Mouse (Mus musculus) thymus, adult 18-20 months (tissue): ENCODE measurements around the gene Ccdc50.

Experiments
- DNase-seq, 2 experiments: peaks; one replicate each; pipeline ENCODE4 v3.0.0; 2022; ENCODE audit warnings: mixed read lengths in 2 of 2

Ccdc50 gene

GRCm38 (mm10) chr16:27388761-27389451, at the start of gene Ccdc50:
Ccdc50 (plus strand) TSS chr16:27388869.
- DNase-seq: peak; percentile 26 to 37

- DNase-seq: no peak
Observed at GRCm38 (mm10) chr16:27347521-27347920, 41.1 kb upstream of the Ccdc50 start.

- DNase-seq: no peak
Observed at GRCm38 (mm10) chr16:27348359-27348758, 40.3 kb upstream of the Ccdc50 start.

- no peak for DNase-seq
Observed at GRCm38 (mm10) chr16:27349235-27349634, 39.4 kb upstream of the Ccdc50 start.

- no peak for DNase-seq
Observed at GRCm38 (mm10) chr16:27349878-27350532, 38.7 kb upstream of the Ccdc50 start.

GRCm38 (mm10) chr16:27354464-27354863, 34.2 kb upstream of the Ccdc50 start:
- no peak for DNase-seq

- DNase-seq: no peak
Observed at GRCm38 (mm10) chr16:27360059-27360458, 28.6 kb upstream of the Ccdc50 start.

- no peak for DNase-seq
Observed at GRCm38 (mm10) chr16:27370191-27370590, 18.5 kb upstream of the Ccdc50 start, which contains the start of gene Uts2b. Uts2b (minus strand) TSS chr16:27370239.

- no peak for DNase-seq
Observed at GRCm38 (mm10) chr16:27370700-27371099, 18.0 kb upstream of the Ccdc50 start.

GRCm38 (mm10) chr16:27374139-27374538, 14.5 kb upstream of the Ccdc50 start:
- DNase-seq: no peak

- no peak for DNase-seq
Observed at GRCm38 (mm10) chr16:27375318-27375717, 13.4 kb upstream of the Ccdc50 start.

GRCm38 (mm10) chr16:27376556-27376955, 12.1 kb upstream of the Ccdc50 start:
- no peak for DNase-seq

GRCm38 (mm10) chr16:27382217-27382616, 6.5 kb upstream of the Ccdc50 start:
- no peak for DNase-seq

GRCm38 (mm10) chr16:27384893-27385603, 3.6 kb upstream of the Ccdc50 start:
- DNase-seq: no peak

- no peak for DNase-seq
Observed at GRCm38 (mm10) chr16:27385649-27386048, 3.0 kb upstream of the Ccdc50 start.

- no peak for DNase-seq
Observed at GRCm38 (mm10) chr16:27386850-27387407, 1.7 kb upstream of the Ccdc50 start.

- no peak for DNase-seq
Observed at GRCm38 (mm10) chr16:27387634-27388611, 746 bp upstream of the Ccdc50 start.

GRCm38 (mm10) chr16:27389534-27390282, 1.0 kb downstream of the Ccdc50 start:
- no peak for DNase-seq

- DNase-seq: no peak
Observed at GRCm38 (mm10) chr16:27390306-27390705, 1.6 kb downstream of the Ccdc50 start.

- DNase-seq: no peak
Observed at GRCm38 (mm10) chr16:27391845-27392244, 3.2 kb downstream of the Ccdc50 start.
